Mouse (Mus musculus): ENCODE data around the gene Oaz2. TPM values are rescaled to one million over a fixed set of nuclear protein-coding genes. Genes with fewer than 3 reads are reported as not detected.

The Oaz2 gene
- polyA plus RNA-seq (2015; fragmentation: Nextera tagmentation; extraction: Ambion mirVana) = 396 and 422 TPM in 2 replicates

GRCm38 (mm10) chr9:65667701-65668100 lies at the start of gene Oaz2:
Oaz2 (plus strand) TSS chr9:65668001.
- no peak within 1 kb of the TSS for H3K9ac ChIP-seq
- H3K4me3 ChIP-seq = no peak within 1 kb of the TSS
- no peaks in the 10 kb centered on the region for H3K27me3 ChIP-seq
- no peak within 1 kb of the TSS for H3K4me2 ChIP-seq
- H3K9me3 ChIP-seq = no peaks in the 10 kb centered on the region
- peaks cover 8% of the 10 kb centered on the region; the same call in 1 of the 2 replicates for H3K4me1 ChIP-seq
- WGBS = 90% methylated on average over 8 of the region's 8 CpGs
- ATAC-seq (ENCODE audit: borderline replicate concordance, extremely low read depth, low FRiP score, low TSS enrichment) = no peak
- no peaks in the 10 kb centered on the region for H3K36me3 ChIP-seq
- H3K27ac ChIP-seq = no peak within 1 kb of the TSS

- Histone ChIP-seq H3K9me3 (no peaks in the 10 kb centered on the region), H3K4me3 (no peak overlapping the region), H3K27me3 (no peaks in the 10 kb centered on the region), H3K4me1 (no peaks in the 10 kb centered on the region), H3K4me2 (no peak overlapping the region), H3K27ac (no peak overlapping the region), H3K36me3 (no peaks in the 10 kb centered on the region), H3K9ac (no peak overlapping the region)
- ATAC-seq (ENCODE audit: borderline replicate concordance, extremely low read depth, low FRiP score, low TSS enrichment) = no peak
- WGBS = 67% methylated on average over 3 of the region's 3 CpGs
These were observed 48.5 kb upstream of the Oaz2 start for GRCm38 (mm10) chr9:65619311-65619710.

DNA sequence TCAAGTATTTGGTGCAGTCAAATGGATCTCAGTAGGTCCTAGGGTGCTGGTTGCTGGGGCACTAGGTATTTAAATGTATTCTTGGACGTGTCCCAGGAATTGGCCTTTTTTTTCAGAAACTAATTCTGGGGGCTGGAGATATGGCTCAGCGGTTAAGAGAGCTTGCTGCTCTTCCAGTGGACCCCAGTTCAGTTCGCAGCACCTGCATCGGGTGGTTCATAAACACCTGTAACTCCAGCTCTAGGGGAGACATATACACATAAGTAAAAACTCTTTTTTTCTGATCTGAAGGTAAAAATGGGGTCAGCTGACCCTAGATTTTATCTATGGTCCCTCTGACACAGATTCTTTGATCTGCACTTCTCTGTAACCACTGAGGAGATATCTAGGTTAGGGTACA lies 46.6 kb upstream of the Oaz2 start:
- Histone ChIP-seq H3K9ac (no peak overlapping the region), H3K9me3 (no peaks in the 10 kb centered on the region), H3K4me1 (no peaks in the 10 kb centered on the region), H3K4me3 (no peak overlapping the region), H3K27ac (no peak overlapping the region), H3K36me3 (no peaks in the 10 kb centered on the region), H3K4me2 (no peak overlapping the region), H3K27me3 (peaks cover 2% of the 10 kb centered on the region; the same call in 1 of the 2 replicates)
- no peak for ATAC-seq (ENCODE audit: borderline replicate concordance, extremely low read depth, low FRiP score, low TSS enrichment)
- 79% methylated on average over 4 of the region's 4 CpGs for WGBS

- Histone ChIP-seq H3K27ac (no peak overlapping the region), H3K36me3 (no peaks in the 10 kb centered on the region), H3K27me3 (peaks cover 6% of the 10 kb centered on the region; the same call in 1 of the 2 replicates), H3K4me2 (no peak overlapping the region), H3K9ac (no peak overlapping the region), H3K4me1 (no peaks in the 10 kb centered on the region), H3K4me3 (no peak overlapping the region), H3K9me3 (no peaks in the 10 kb centered on the region)
- no peak for ATAC-seq (ENCODE audit: borderline replicate concordance, extremely low read depth, low FRiP score, low TSS enrichment)
- WGBS = 60% methylated on average over 2 of the region's 2 CpGs
These were observed 46.1 kb upstream of the Oaz2 start for GRCm38 (mm10) chr9:65621666-65622065.

- no peak for ATAC-seq (ENCODE audit: borderline replicate concordance, extremely low read depth, low FRiP score, low TSS enrichment)
- Histone ChIP-seq H3K4me2 (no peak overlapping the region), H3K4me3 (no peak overlapping the region), H3K27me3 (peaks cover 17% of the 10 kb centered on the region; the same call in 1 of the 2 replicates), H3K4me1 (no peaks in the 10 kb centered on the region), H3K27ac (no peak overlapping the region), H3K9ac (no peak overlapping the region), H3K36me3 (no peaks in the 10 kb centered on the region), H3K9me3 (no peaks in the 10 kb centered on the region)
- WGBS = 82% methylated on average over 5 of the region's 5 CpGs
These were observed 45.0 kb upstream of the Oaz2 start for GRCm38 (mm10) chr9:65622826-65623225.

DNA sequence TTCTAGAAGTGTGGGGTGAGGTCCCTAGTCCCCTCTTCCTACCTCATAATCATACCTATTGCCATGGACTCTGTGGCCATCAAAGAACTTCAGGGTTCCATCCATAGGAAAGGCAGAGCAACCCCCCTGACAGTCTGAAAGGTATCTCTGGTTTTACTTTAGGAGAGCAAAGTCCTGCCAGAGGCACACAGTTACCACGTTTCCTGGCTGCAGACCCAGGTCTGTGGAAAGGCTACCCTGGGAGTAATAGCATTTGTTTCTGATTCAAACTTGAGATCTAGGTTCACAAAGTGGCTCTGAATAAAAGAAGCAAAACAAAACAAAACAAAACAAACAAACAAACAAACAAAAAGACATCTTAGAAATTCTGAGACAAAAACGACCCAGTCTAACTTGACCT lies 43.5 kb upstream of the Oaz2 start:
- Histone ChIP-seq H3K36me3 (no peaks in the 10 kb centered on the region), H3K9me3 (no peaks in the 10 kb centered on the region), H3K9ac (no peak overlapping the region), H3K4me2 (no peak overlapping the region), H3K27ac (no peak overlapping the region), H3K4me1 (peaks cover 4% of the 10 kb centered on the region), H3K27me3 (peaks cover 29% of the 10 kb centered on the region), H3K4me3 (no peak overlapping the region)
- WGBS = 59% methylated on average over 2 of the region's 2 CpGs
- ATAC-seq (ENCODE audit: borderline replicate concordance, extremely low read depth, low FRiP score, low TSS enrichment) = no peak

DNA sequence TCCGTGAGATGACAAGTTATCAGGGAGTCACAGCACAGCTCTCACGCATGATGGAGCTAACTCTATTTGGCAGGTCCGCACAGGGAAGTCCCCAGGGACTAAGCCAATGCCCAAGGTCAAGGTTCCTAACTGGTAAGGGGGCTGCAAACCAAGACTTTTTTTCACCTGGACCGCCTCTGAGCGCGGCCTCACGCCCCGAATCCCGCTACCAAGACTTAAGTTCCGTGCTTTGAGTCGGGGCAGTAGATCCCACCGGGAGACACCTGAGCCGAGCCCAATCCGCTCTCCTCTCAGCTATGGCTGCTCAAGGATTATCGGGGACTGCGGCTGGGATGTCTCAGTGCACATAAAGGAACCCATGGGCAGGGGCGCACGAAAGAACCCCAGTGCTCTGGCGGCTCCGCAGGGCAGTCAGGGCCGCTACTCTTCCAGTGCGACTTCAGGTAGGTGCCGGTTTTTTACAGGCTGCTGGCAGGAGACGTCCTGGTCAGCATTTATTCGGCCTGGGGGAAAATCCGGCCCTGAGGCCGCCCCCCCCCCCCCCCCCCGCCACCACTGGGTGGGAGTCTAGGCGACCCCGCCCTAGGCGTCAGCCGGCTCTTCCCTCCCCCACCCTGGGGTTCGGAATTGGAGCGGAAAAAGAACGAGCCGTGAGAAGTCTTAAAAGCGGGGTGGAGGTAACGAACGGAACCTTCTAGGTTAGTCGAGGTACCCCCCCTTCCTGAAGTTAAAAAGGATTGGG lies 38.6 kb upstream of the Oaz2 start, which contains the start of gene Rbpms2:
Gene Rbpms2 (plus strand): TSS at position 624 of the 742 bp plus-strand sequence.
- Histone ChIP-seq H3K4me3 (peak within 1 kb of the TSS; percentile 75), H3K9me3 (no peaks in the 10 kb centered on the region), H3K27ac (peak within 1 kb of the TSS; percentile 45), H3K4me1 (peaks cover 16% of the 10 kb centered on the region), H3K4me2 (peak within 1 kb of the TSS; percentile 99), H3K36me3 (no peaks in the 10 kb centered on the region), H3K27me3 (peaks cover 43% of the 10 kb centered on the region), H3K9ac (peak within 1 kb of the TSS; percentile 64)
- ATAC-seq (ENCODE audit: borderline replicate concordance, extremely low read depth, low FRiP score, low TSS enrichment) = 0 out of 2 replicates have a peak, but pooled peaks have one; percentile 13
- 1% methylated on average over 39 of the region's 40 CpGs for WGBS

- peak overlapping the region; percentile 75 for H3K4me3 ChIP-seq
- peak; percentile 93 for ATAC-seq (ENCODE audit: borderline replicate concordance, extremely low read depth, low FRiP score, low TSS enrichment)
- peak overlapping the region; percentile 99 for H3K4me2 ChIP-seq
- peaks cover 16% of the 10 kb centered on the region for H3K4me1 ChIP-seq
- H3K27me3 ChIP-seq = peaks cover 43% of the 10 kb centered on the region
- no peaks in the 10 kb centered on the region for H3K36me3 ChIP-seq
- H3K9me3 ChIP-seq = no peaks in the 10 kb centered on the region
- peak overlapping the region; percentile 45 for H3K27ac ChIP-seq
- under 1% methylated on average over 36 of the region's 83 CpGs for WGBS
- peak overlapping the region; percentile 64 for H3K9ac ChIP-seq
These were observed 37.8 kb upstream of the Oaz2 start for GRCm38 (mm10) chr9:65629767-65630630.

DNA sequence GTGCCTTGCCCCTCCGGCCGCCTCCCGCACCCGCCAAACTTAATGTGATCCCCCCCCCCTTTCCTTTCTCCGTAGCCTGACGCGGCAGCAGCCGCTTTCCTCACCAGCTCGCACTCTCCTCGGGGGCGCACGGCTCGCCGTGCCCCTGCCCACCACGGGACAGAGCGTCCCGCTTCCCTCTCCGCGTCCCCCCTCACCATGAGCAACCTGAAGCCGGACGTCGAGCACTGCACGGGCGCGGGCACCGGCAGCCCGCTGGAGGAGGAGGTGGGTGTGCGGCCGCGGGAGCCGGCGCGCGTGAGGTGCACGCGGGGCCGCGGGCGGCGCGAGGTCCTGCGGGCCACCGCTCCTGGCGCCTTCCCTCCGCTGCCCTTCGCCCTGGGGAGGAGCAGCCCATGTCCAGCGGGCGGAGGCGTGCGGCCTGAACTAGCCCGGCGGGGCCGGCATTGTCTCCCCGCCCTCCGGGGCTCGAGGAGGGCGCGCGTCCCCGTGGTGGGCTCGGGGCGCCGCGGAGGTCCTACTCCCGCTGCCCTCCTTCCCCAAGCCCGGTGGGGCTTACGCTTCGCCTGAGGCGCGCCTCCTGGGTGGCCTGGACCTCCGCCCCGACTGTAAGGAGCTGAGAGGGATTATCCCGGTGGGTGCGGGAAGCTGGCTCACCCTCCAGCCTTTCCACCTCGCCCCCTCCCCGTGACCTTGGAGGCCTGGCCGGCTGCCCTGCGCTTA lies 37.0 kb upstream of the Oaz2 start:
- peak overlapping the region; percentile 64 for H3K9ac ChIP-seq
- peak overlapping the region; percentile 45 for H3K27ac ChIP-seq
- H3K9me3 ChIP-seq = no peaks in the 10 kb centered on the region
- H3K4me3 ChIP-seq = peak overlapping the region; percentile 75
- peaks cover 16% of the 10 kb centered on the region for H3K4me1 ChIP-seq
- under 1% methylated on average over 67 of the region's 78 CpGs for WGBS
- H3K27me3 ChIP-seq = peaks cover 43% of the 10 kb centered on the region
- ATAC-seq (ENCODE audit: borderline replicate concordance, extremely low read depth, low FRiP score, low TSS enrichment) = peak; percentile 79
- H3K36me3 ChIP-seq = no peaks in the 10 kb centered on the region
- peak overlapping the region; percentile 99 for H3K4me2 ChIP-seq

GRCm38 (mm10) chr9:65631354-65632021 lies 36.3 kb upstream of the Oaz2 start:
- peaks cover 16% of the 10 kb centered on the region for H3K4me1 ChIP-seq
- ATAC-seq (ENCODE audit: borderline replicate concordance, extremely low read depth, low FRiP score, low TSS enrichment) = no peak
- H3K4me2 ChIP-seq = peak overlapping the region; percentile 99
- H3K27me3 ChIP-seq = peaks cover 39% of the 10 kb centered on the region
- 22% methylated on average over 16 of the region's 16 CpGs for WGBS
- peak overlapping the region; percentile 64 for H3K9ac ChIP-seq
- H3K9me3 ChIP-seq = no peaks in the 10 kb centered on the region
- peak overlapping the region; percentile 75 for H3K4me3 ChIP-seq
- no peaks in the 10 kb centered on the region for H3K36me3 ChIP-seq
- H3K27ac ChIP-seq = no peak overlapping the region

DNA sequence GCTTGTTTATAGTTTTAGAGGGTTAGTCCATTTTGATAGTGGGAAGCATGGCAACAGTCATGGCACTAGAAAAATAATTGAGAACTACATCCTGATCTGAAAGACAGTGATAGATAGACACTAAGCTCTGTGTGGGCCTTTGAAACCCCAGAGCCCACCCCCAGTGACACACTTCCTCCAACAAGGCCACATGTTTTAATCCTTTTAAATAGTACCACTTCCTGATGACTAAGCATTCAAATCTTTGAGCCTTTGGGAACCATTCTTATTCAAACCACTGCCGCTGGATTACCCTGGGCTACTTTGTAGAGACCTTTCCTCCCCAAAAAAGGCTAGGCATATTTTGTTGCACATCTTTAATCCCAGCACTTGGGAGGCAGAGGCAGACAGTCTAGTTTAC lies 32.0 kb upstream of the Oaz2 start:
- WGBS = 70% methylated on average over 1 of the region's 1 CpGs
- Histone ChIP-seq H3K4me1 (peaks cover 10% of the 10 kb centered on the region), H3K4me3 (no peak overlapping the region), H3K9ac (no peak overlapping the region), H3K27ac (no peak overlapping the region), H3K36me3 (no peaks in the 10 kb centered on the region), H3K9me3 (no peaks in the 10 kb centered on the region), H3K4me2 (no peak overlapping the region), H3K27me3 (peaks cover 11% of the 10 kb centered on the region; the same call in 1 of the 2 replicates)
- no peak for ATAC-seq (ENCODE audit: borderline replicate concordance, extremely low read depth, low FRiP score, low TSS enrichment)
